Mouse (Mus musculus) stomach, postnatal 0 days (tissue): ENCODE data around the gene Nkiras2.

Experiments used
- CTCF ChIP-seq: IDR thresholded peaks from 2 replicates; pipeline ENCODE4 v1.5.1; 2016; ENCODE audit warnings: antibody characterized with exemption, low read depth, mild to moderate bottlenecking, moderate library complexity
- EP300 ChIP-seq: optimal IDR thresholded peaks from 2 replicates; pipeline ENCODE3; 2016; ENCODE audit warnings: antibody characterized with exemption

GRCm38 (mm10) chr11:100609997-100610680, 8.9 kb upstream of the Nkiras2 start:
- TF ChIP-seq CTCF (no peak), EP300 (no peak)
